Mouse (Mus musculus) G1E-ER4 (cell line): ENCODE data around the gene Sfswap. TPM values are rescaled to one million over a fixed set of nuclear protein-coding genes. Genes with fewer than 3 reads are reported as not detected.

Experiments used
- GATA1 ChIP-seq: IDR thresholded peaks from one replicate; pipeline ENCODE4 v1.8.0; 2012; ENCODE audit warnings: low read length, inconsistent platforms
- polyA plus RNA-seq: library from polyadenylated mRNA; stranded (reverse); fragments of >175 nt; gene quantifications from 2 replicates; pipeline ENCODE4 v1.2.3, GENCODE M21; 2012

Sfswap gene
- polyA plus RNA-seq, 1 experiment: 105 TPM

DNA sequence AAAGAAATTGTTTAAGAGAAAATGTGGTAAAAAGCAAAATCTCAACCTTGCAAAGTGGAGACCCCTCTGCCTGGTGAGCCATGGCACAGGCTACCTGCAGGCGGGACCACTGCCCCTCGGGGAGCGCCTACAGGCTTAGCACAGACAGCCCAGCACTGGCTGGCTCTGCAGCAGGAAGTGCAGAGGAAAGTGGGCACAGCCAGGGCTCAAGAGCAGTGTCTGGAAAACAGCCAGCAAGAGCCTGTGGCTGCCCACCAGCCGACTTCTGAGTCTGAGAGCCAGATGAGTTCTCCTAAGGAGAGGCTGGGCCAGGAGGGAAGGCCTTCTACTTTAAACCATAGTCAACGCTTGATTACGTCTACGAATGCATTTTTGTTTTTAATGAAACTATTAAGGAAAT, 20.5 kb downstream of the Sfswap start:
- TF ChIP-seq GATA1: no peak

GRCm38 (mm10) chr5:129521913-129522312, 20.9 kb downstream of the Sfswap start:
- TF ChIP-seq GATA1: no peak

DNA sequence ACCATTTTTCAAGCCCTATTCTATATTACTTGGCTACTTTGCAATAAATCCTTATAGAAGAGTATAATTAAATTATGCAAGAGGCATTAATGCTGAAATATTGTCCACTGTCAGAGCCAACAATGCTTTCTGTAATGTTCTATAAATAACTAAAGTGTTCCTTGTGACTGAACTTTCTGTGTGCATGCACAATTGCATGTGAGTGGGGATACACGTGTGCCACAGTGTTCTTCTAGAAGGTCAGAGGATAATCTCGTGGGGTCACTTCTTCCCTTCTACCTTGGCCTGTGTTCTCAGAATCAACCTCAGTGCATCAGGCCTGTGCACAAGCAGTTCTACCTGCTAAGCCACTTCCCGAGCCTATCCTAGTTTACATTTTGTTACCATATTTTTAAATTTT, 22.1 kb downstream of the Sfswap start:
- no peak for TF ChIP-seq GATA1

GRCm38 (mm10) chr5:129524751-129525150, 23.7 kb downstream of the Sfswap start:
- TF ChIP-seq GATA1: no peak

- TF ChIP-seq GATA1: no peak
Observed at GRCm38 (mm10) chr5:129527162-129527561, 26.1 kb downstream of the Sfswap start.

GRCm38 (mm10) chr5:129529571-129529970, 28.6 kb downstream of the Sfswap start:
- no peak for TF ChIP-seq GATA1

DNA sequence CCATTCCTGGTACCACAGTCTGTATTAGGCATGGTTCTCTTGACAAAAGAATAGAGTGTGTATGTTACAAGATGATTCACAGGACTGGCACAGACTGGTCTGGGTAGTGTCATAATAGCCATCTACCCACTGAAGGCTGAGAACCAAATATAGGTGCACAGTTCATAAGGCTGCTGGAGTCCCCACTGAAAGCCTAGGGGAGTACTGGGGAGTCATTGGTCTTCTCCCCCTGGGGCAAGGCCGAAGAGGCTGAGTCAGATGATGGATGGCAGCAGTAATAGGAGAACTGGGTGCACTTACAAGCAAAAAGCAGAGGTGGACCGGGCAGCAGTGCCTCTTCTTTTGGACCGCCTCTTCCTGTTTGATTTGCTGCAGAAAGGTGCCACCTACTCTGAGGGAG, 32.7 kb downstream of the Sfswap start:
- no peak for TF ChIP-seq GATA1

GRCm38 (mm10) chr5:129534500-129534899, 33.5 kb downstream of the Sfswap start:
- TF ChIP-seq GATA1: no peak

DNA sequence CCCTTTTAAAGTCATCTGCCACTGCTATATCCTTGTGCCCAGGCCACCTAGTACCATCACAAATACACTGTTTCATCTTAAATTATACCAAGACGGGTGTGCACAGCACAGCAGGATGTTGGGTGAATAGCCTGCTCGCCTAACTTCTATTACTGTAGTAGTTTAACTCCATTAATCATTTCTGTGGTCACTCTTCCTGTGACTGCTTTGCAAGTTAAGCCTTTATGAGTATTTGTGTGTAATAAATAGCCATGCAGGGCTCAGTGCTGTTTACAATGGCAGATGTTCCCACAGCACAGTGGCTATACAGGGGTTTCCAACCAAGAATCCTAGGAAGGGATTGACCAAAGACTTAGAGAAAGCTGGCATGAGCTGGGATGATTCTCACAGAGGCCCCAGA, 34.0 kb downstream of the Sfswap start:
- no peak for TF ChIP-seq GATA1

- TF ChIP-seq GATA1: no peak
Observed at GRCm38 (mm10) chr5:129535431-129535830, 34.4 kb downstream of the Sfswap start.

DNA sequence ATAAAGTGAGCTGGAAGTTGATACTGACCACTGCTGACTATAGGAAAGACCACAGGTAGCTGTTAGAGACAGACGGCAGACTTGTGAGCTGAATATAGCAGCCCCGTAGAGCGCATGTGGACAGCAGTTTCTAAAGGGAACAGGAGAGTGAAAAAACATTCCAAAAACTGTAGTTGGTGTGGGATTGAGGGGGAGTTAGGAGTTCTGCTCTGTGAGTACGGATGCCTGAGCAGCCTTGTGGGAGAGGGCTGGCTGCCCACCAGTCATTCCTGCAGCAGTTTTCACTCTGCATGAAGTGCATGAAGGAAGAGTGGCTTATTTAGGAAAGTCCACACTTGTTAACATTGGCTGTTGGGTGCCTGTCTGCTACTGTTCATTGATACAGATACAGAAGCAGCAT, 37.8 kb downstream of the Sfswap start:
- no peak for TF ChIP-seq GATA1

DNA sequence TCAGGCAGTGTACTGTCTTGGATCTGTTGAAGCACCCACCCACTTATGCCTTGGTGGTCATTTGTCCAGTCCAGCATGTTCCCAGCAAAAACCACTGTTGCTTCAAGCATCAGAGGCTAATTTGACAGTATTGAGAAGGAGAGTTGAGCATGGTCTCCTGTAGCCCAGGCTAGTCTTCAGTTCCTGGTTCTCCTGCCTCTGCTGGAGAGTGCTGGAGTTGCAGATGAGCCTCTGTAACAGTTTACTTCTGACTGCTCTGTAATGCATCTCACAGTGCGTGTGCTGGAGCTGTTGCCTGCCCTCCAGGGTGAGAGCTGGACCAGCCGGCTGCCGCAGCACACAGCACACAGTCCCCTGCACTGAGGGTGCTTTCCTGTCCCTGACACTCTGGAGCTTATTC, 41.2 kb downstream of the Sfswap start:
- TF ChIP-seq GATA1: no peak

GRCm38 (mm10) chr5:129545787-129546186, 44.8 kb downstream of the Sfswap start:
- no peak for TF ChIP-seq GATA1

DNA sequence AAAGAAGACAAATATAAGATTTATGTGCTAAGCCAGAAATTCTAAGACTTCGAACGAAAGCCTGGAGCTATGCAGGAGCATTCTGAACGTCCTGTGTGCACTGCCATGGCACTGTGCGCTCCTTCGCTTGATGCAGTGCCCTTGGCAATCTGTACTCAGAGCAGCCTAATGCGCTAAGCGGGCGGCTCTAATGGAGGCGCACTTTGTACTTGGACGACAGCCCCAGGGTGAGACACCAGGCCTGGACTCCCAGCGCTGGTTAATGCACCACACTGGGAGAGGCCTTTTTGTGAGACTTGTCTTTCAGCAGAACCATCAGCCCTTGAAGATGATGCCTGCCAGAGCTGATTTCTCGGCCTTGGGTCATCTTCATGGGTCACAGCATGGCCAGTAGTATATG, 48.7 kb downstream of the Sfswap start:
- TF ChIP-seq GATA1: no peak

GRCm38 (mm10) chr5:129550790-129551189, 49.8 kb downstream of the Sfswap start:
- no peak for TF ChIP-seq GATA1

- no peak for TF ChIP-seq GATA1
Observed at GRCm38 (mm10) chr5:129551991-129552390, 51.0 kb downstream of the Sfswap start.

- no peak for TF ChIP-seq GATA1
Observed at GRCm38 (mm10) chr5:129553642-129554041, 52.6 kb downstream of the Sfswap start.

- TF ChIP-seq GATA1: no peak
Observed at GRCm38 (mm10) chr5:129558591-129558990, 57.6 kb downstream of the Sfswap start.
